Mouse (Mus musculus) embryonic fibroblast, embryonic 13.5 days (primary cell): ENCODE results near the gene Cobl. TPM values are rescaled to one million over a fixed set of nuclear protein-coding genes. Genes with fewer than 3 reads are reported as not detected.

Source experiments
- H3K27ac ChIP-seq: 2 replicates; pipeline ENCODE4 v1.5.1; 2012; ENCODE audit warnings: low read length, control low read depth, inconsistent platforms; ENCODE audit not compliant: insufficient read depth
- H3K4me1 ChIP-seq: 2 replicates; pipeline ENCODE4 v1.6.1; 2011; ENCODE audit warnings: low read length; ENCODE audit not compliant: control insufficient read depth, insufficient read depth
- H3K4me3 ChIP-seq: 2 replicates; pipeline ENCODE4 v1.5.1; 2011; ENCODE audit warnings: mild to moderate bottlenecking, control low read depth, low read length; ENCODE audit not compliant: insufficient read depth
- CTCF ChIP-seq: IDR thresholded peaks from 2 replicates; pipeline ENCODE4 v1.5.1; 2011; ENCODE audit warnings: mild to moderate bottlenecking, control low read depth, low read length, moderate library complexity, borderline replicate concordance; ENCODE audit not compliant: insufficient read depth
- POLR2A ChIP-seq: IDR thresholded peaks from 2 replicates; pipeline ENCODE4 v1.6.1; 2011; ENCODE audit warnings: low read depth, mild to moderate bottlenecking, control low read depth, low read length, moderate library complexity
- polyA plus RNA-seq: library from polyadenylated mRNA; stranded (reverse); fragments of >200 nt; gene quantifications from 2 replicates; pipeline ENCODE4 v1.2.4, GENCODE M21; 2011; ENCODE audit warnings: low read depth; ENCODE audit not compliant: missing spikeins, insufficient read length

The Cobl gene
- polyA plus RNA-seq, 1 experiment, result 4.2 TPM

DNA sequence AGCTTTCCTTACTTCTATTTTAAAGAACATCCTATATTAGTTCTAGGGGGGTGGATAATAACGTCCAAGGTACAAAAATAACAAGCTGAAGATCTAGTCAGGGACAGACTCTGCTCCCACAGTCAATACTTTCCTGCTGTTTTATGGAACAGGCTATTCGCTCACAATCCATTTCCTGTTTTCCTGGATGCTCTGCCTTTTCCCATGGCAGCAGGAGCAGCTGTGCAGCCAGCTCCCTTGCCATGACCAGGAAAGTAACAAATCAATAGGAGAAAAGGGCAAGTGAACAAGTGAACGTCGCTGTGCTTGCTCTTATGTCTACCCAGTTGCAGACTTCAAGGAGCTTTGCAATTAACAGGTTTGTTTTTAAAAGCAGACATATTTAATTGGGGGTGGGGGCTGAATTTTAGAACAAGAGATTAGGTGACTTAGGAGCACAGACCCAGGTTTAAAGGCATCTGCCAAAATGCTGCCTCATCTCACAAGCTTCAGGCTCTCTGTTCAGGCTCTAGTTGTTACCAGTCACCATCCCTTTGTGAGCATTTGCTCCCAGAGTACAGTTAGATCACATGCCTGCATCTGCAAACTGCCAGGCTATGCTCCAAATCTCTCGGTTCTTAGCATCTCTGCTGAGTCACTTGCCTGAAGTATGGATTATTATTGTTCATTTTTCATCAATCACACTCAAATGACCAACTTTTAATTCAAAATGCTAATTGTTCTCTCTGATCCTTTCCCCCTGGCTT, 164.9 kb downstream of the Cobl start:
- no peak overlapping the region for H3K4me3 ChIP-seq
- H3K27ac ChIP-seq, result no peak overlapping the region
- no peak for TF ChIP-seq POLR2A
- no peak for TF ChIP-seq CTCF
- H3K4me1 ChIP-seq, result 0 out of 2 replicates have a peak, but pooled peaks cover 4% of the 10 kb centered on the region

DNA sequence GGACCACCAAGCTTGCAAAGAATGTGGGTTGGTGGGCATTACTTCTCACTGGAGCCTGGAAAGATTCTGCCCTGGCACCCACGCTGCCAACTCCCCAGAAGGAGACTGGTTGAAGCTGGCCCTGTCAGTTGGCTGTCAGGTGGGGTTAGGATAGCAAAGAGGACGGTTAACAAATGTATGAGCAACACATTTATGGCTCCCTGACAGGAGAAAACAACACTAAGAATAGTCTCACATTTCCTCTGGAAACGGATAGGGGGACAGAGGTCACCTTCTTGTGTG, 173.2 kb downstream of the Cobl start:
- TF ChIP-seq POLR2A, result no peak
- no peak for TF ChIP-seq CTCF
- H3K27ac ChIP-seq, result no peak overlapping the region
- no peak overlapping the region for H3K4me3 ChIP-seq
- H3K4me1 ChIP-seq, result peaks cover 2% of the 10 kb centered on the region

DNA sequence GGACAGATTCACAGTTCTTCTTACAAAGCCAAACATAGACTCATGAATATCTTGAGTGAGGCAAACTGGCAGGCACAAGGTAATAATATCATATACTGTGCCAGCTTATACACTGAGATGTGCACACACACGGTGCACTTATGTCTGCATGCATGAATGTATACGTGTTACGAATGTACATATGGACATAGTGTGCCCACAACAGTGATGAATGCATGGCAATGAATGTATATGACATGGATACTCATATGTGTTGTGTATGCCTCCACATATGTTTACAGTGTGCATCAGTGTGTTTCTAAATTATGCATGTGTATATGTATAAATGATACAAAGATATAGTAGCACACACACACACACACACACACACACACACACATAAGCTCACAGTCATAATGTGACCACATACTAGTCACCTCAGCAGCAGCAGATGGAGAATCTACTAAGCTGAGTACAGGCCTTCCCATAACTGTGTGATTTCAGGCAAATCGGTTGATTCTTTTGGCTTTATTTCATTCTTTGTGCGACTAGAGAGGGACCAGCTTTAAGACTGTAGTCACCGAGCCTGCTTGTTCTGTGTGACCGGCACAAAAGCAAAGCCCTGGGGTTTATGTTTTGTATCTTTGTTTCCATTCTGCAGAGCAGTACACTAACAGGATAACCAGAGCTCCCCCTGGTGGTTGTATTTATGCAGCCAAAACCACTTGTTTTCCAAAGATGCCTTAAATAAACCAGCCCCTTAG, 173.7 kb downstream of the Cobl start:
- Histone ChIP-seq H3K4me1 (peaks cover 2% of the 10 kb centered on the region), H3K4me3 (no peak overlapping the region), H3K27ac (no peak overlapping the region)
- no peak for TF ChIP-seq CTCF
- TF ChIP-seq POLR2A, result no peak

DNA sequence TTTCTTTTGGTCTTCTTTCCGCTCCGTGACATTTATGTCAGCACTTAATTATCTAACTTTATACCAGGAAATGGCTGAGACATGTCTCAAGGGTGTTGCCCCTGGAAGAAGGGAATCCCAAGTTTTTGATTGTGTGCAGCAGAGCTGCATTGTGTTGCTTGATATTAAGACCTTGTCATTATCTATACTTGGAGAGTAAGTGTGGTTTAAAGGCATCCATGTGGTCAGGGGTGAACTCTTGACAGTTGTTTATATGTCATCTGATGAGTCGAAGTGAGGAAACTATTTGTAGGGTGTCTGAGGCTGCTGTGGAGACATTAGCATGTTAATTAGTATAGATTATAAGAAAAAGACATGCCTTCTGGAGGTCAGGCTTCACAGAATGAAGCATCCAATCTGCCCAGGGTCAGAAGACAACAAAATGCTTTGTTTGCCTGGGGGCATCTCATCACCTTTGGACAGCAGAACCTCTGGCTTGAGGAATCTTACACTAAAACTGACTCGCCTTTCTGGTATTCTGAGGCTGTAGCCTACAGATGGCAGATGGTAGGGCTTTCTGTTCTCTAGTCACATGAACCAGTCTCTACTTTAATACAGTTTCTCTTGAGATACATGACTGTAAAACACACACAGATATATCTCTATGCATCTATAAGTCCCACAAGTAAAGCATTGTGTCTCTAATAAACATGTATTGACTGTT, 179.3 kb downstream of the Cobl start:
- no peak overlapping the region for H3K4me3 ChIP-seq
- TF ChIP-seq CTCF, result no peak
- no peak for TF ChIP-seq POLR2A
- no peak overlapping the region for H3K27ac ChIP-seq
- no peaks in the 10 kb centered on the region for H3K4me1 ChIP-seq

DNA sequence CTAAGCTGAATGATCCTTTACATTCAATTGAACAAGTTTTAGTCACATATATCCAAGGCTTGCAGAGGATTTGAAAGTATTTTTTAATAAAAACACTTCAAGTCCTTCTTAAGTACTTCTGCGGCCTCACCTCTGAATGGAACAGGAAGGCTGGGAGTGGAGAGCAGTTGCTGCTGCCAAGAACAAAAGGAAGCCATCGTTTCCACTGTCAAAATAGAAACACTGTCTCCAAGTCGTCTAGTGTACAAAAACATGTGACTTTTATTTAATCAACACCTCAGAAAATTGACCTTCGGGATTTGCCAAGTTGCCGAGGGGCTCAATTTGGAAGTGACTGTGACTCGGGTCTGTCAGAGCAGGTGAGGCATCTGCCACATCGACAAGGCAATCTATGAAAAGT, 184.0 kb downstream of the Cobl start:
- TF ChIP-seq CTCF, result no peak
- TF ChIP-seq POLR2A, result no peak
- no peak overlapping the region for H3K27ac ChIP-seq
- H3K4me1 ChIP-seq, result no peaks in the 10 kb centered on the region
- H3K4me3 ChIP-seq, result no peak overlapping the region

DNA sequence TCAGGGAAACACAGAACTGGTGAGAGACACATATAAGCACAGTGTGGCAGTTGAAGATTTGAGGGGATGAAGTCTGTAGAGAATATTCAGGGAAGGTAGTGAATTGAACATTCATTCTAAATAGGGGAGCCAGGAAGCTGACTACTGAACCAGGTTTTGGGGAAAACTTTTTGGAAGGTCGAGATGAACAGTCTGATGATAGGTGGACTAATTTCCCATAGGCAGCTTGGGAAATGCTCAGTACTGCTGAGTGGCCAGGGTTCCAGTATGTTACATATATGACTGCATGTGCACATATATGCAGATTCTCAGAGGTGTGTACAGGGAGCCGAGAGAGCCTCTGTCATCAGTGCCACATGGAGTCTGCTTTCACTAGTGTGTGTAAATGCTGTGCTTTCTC, 190.5 kb downstream of the Cobl start:
- Histone ChIP-seq H3K4me1 (no peaks in the 10 kb centered on the region), H3K4me3 (no peak overlapping the region), H3K27ac (no peak overlapping the region)
- TF ChIP-seq POLR2A (no peak), CTCF (no peak)

DNA sequence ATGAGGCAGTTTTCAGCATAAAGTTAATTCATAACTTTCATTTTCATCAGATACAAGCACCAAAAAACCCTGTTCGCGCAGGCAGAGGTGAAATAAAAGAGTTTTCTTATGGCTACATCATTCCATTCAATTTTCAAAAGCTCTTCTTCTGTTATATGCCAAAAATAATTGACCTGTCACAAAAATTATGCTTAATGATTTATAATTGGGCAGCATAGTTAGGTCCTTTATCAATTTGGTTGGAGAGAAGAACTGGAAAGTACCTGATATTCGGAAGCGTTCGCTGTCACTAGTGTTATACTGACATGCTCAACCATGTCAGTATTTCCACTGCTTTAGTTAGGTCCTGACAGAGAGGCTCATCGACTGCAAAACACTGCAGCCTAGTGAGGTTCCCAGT, 191.0 kb downstream of the Cobl start:
- TF ChIP-seq CTCF (no peak), POLR2A (no peak)
- H3K4me1 ChIP-seq, result no peaks in the 10 kb centered on the region
- H3K4me3 ChIP-seq, result no peak overlapping the region
- no peak overlapping the region for H3K27ac ChIP-seq

DNA sequence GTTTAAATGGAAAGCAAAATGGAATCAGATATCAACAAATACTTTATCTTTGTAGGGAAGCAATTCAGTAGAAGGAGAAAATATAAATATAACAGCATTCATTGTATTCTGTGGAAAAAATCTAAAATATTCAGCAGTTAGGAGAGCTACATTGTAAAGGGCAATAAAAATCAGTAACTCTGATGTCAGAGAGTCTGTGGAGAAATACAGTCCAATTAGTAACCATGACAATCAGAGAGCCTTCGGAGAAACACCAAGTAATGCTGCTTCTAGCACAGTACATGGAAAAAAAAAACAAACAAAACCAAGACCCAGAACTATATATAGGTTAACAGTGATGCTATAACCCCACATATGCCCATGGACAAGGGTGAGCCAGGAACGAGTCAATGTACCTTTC, 206.3 kb downstream of the Cobl start:
- Histone ChIP-seq H3K27ac (no peak overlapping the region), H3K4me3 (no peak overlapping the region), H3K4me1 (no peaks in the 10 kb centered on the region)
- TF ChIP-seq POLR2A (no peak), CTCF (no peak)

DNA sequence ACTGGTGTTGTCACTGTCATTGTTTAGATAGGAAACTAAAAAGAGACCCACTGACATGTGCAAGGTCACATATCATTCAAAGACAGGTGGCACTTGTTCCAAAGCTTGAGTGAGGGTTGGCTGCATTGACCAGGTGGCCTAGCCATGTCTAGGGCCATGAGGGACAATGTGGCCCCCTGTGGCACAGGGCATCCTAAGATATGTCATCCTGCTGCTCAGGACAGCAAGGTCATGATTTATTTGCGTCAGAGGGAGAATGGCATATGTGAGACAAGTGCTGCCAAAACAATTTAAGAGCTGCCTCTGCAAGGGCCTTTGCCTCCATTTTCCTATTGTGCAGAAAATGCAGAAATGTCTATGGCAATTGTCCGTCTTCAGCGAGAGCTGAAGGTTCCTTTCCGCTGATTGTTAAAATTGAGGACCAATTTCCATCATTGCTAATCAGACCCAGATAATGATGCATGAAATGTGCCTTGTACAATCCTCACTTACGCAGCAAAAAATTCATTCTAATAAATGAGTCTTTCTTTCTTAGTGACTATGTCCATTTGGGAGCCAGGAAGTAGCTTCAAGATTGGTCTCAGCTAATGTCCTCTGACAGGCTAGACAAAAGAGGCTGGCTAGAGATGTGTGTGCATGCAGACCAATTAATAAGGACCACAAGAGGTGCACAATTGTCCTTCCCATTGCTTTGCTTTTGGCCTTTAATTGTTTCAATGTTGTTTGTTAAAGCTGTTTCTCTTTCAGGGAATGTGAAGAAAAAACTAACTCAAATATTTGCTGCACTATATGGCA, 207.2 kb downstream of the Cobl start:
- Histone ChIP-seq H3K4me3 (no peak overlapping the region), H3K27ac (no peak overlapping the region), H3K4me1 (no peaks in the 10 kb centered on the region)
- TF ChIP-seq CTCF (no peak), POLR2A (no peak)
